ENCODE assay signal across 26 mouse cellular contexts in genomic region chrX:110666853-110667504, GRCm38 (mm10).
DNase-seq lines count a peak whose midpoint lies in the region; ATAC-seq and TF ChIP-seq lines count a peak whose summit lies in the region.
"Had no signal": no experiment of that assay in that cellular context is flagged by ENCODE, and none has a peak within 500 bp of the region (broad histone marks: within the 10 kb centered on the region; RNA-seq: fewer than 3 reads in every experiment).

No protein-coding gene starts in this region.

- no peaks in the 10 kb centered on the region for H3K4me1 ChIP-seq in hindbrain, postnatal 0 days (ENCODE audit: insufficient read depth, low read length)
- no peaks in the 10 kb centered on the region for H3K4me1 ChIP-seq in hindbrain, embryonic 16.5 days (ENCODE audit: control insufficient read depth, insufficient read depth, low read depth, low read length)
- H3K4me1 ChIP-seq: heart, embryonic 10.5 days; heart, embryonic 15.5 days; limb, embryonic 10.5 days; limb, embryonic 15.5 days; liver, embryonic 13.5 days; megakaryocyte, embryonic 14.5 days; midbrain, embryonic 15.5 days; stomach, embryonic 15.5 days had no signal

- H3K27me3 ChIP-seq in hindbrain, postnatal 0 days (ENCODE audit: insufficient read depth, low read length), result no peaks in the 10 kb centered on the region
- no peaks in the 10 kb centered on the region for H3K27me3 ChIP-seq in hindbrain, embryonic 16.5 days (replicated peaks; ENCODE audit: control insufficient read depth, insufficient read depth, low read length)
- H3K27me3 ChIP-seq: heart, embryonic 15.5 days; limb, embryonic 15.5 days; liver, embryonic 13.5 days; megakaryocyte, embryonic 14.5 days; midbrain, embryonic 15.5 days; stomach, embryonic 15.5 days had no signal

- TF ChIP-seq CTCF in hindbrain, postnatal 0 days (IDR thresholded peaks at IDR 0.05; ENCODE audit: low read depth), result no peak

- no peaks in the 10 kb centered on the region for H3K9me3 ChIP-seq in hindbrain, postnatal 0 days (ENCODE audit: low read length)
- no peaks in the 10 kb centered on the region for H3K9me3 ChIP-seq in hindbrain, embryonic 16.5 days (ENCODE audit: control insufficient read depth, low read length)
- H3K9me3 ChIP-seq: heart, embryonic 10.5 days; heart, embryonic 15.5 days; limb, embryonic 10.5 days; limb, embryonic 15.5 days; liver, embryonic 13.5 days; megakaryocyte, embryonic 14.5 days; midbrain, embryonic 15.5 days; stomach, embryonic 15.5 days had no signal

- no peak overlapping the region for H3K4me3 ChIP-seq in hindbrain, postnatal 0 days (ENCODE audit: low read length)
- H3K4me3 ChIP-seq in hindbrain, embryonic 16.5 days (ENCODE audit: low read length), result no peak overlapping the region
- H3K4me3 ChIP-seq: erythroblast, embryonic 14.5 days; heart, embryonic 10.5 days; heart, embryonic 15.5 days; limb, embryonic 10.5 days; limb, embryonic 15.5 days; liver, embryonic 13.5 days; megakaryocyte, embryonic 14.5 days; midbrain, embryonic 15.5 days; stomach, embryonic 15.5 days had no signal

- no peak overlapping the region for H3K27ac ChIP-seq in hindbrain, postnatal 0 days
- no peak overlapping the region for H3K27ac ChIP-seq in hindbrain, embryonic 16.5 days (ENCODE audit: low read depth, low read length)
- H3K27ac ChIP-seq: heart, embryonic 10.5 days; heart, embryonic 15.5 days; limb, embryonic 10.5 days; limb, embryonic 15.5 days; liver, embryonic 13.5 days; midbrain, embryonic 15.5 days; stomach, embryonic 15.5 days had no signal

- 53% methylated on average over 5 of the region's 5 CpGs for WGBS in hindbrain, postnatal 0 days
- 55% methylated on average over 5 of the region's 5 CpGs for WGBS in hindbrain, embryonic 16.5 days

- H3K36me3 ChIP-seq in hindbrain, postnatal 0 days (ENCODE audit: insufficient read depth, low read length), result no peaks in the 10 kb centered on the region
- H3K36me3 ChIP-seq in hindbrain, embryonic 16.5 days (ENCODE audit: control insufficient read depth, insufficient read depth, low read length), result no peaks in the 10 kb centered on the region
- H3K36me3 ChIP-seq: heart, embryonic 10.5 days; heart, embryonic 15.5 days; limb, embryonic 10.5 days; limb, embryonic 15.5 days; liver, embryonic 13.5 days; midbrain, embryonic 15.5 days; stomach, embryonic 15.5 days had no signal

- no peak for ATAC-seq in hindbrain, postnatal 0 days
- ATAC-seq in hindbrain, embryonic 16.5 days, result no peak
- ATAC-seq: intestine, postnatal 0 days; lung, postnatal 0 days; midbrain, embryonic 15.5 days had no signal

- H3K4me2 ChIP-seq in hindbrain, postnatal 0 days (ENCODE audit: low read depth, low read length), result no peak overlapping the region
- no peak overlapping the region for H3K4me2 ChIP-seq in hindbrain, embryonic 16.5 days (ENCODE audit: low read length)
- H3K4me2 ChIP-seq: heart, embryonic 15.5 days; limb, embryonic 15.5 days; liver, embryonic 13.5 days; midbrain, embryonic 15.5 days; stomach, embryonic 15.5 days had no signal

- DNase-seq in cerebellum, postnatal 14 days, result peak; percentile 46 to 57
- no peak for DNase-seq in cerebellum, adult 9-10 months
- DNase-seq in hindbrain, postnatal 0 days (ENCODE audit: low spot score), result peak; percentile 1
- peak; percentile 29 for DNase-seq in Muller cell, postnatal 12 days (ENCODE audit: inconsistent ontology term)
- DNase-seq in brain, embryonic 18.5 days (ENCODE audit: low read depth, low spot score), result peak; percentile 2
- no peak for DNase-seq in c-Kit-positive CD71-positive TER-119-positive erythroid progenitor cells, embryonic 14.5 days (ENCODE audit: low spot score)
- DNase-seq: adrenal gland, postnatal 25 days; cerebellum, adult 18-20 months; gastrocnemius, postnatal 25 days; heart, adult 11 months; kidney, postnatal 14 days; liver, embryonic 13.5 days; lung, adult 18-20 months; lung, postnatal 4 days; right cerebral cortex, postnatal 25 days had no signal

- no peak overlapping the region for H3K9ac ChIP-seq in hindbrain, postnatal 0 days (replicated peaks; ENCODE audit: low read length)
- H3K9ac ChIP-seq in hindbrain, embryonic 16.5 days (ENCODE audit: low read depth, low read length), result no peak overlapping the region
- H3K9ac ChIP-seq: heart, embryonic 15.5 days; limb, embryonic 15.5 days; liver, embryonic 13.5 days; midbrain, embryonic 15.5 days; stomach, embryonic 15.5 days had no signal

Comparison
In these comparisons a context has a peak if more than half of its experiments do, and no peak if none do; other contexts are left out.
1. DNase-seq: peak in cerebellum, postnatal 14 days (2 of 2), hindbrain, postnatal 0 days (single experiment), Muller cell, postnatal 12 days (single experiment) and brain, embryonic 18.5 days (single experiment); none in cerebellum, adult 9-10 months (single experiment) and c-Kit-positive CD71-positive TER-119-positive erythroid progenitor cells, embryonic 14.5 days (single experiment).